Mouse (Mus musculus) kidney, adult 18-20 months (tissue): Measurements from ENCODE around the gene Cse1l.
A peak's percentile ranks its signal among the peaks of the same experiment; 100 is the strongest.

Source experiments
- DNase-seq: peaks from one replicate; pipeline ENCODE4 v3.0.0; 2021

Gene Cse1l

GRCm38 (mm10) chr2:166977490-166977889, 71.7 kb downstream of the Cse1l start:
- no peak for DNase-seq

- no peak for DNase-seq
These were observed 74.3 kb downstream of the Cse1l start for GRCm38 (mm10) chr2:166980161-166980560.

- DNase-seq, result no peak
These were observed 77.6 kb downstream of the Cse1l start for GRCm38 (mm10) chr2:166983351-166983894.

- DNase-seq, result no peak
These were observed 85.0 kb downstream of the Cse1l start for GRCm38 (mm10) chr2:166990861-166991260.

GRCm38 (mm10) chr2:166991945-166992344, 86.1 kb downstream of the Cse1l start:
- DNase-seq, result no peak

GRCm38 (mm10) chr2:166995021-166995795, 89.4 kb downstream of the Cse1l start:
- DNase-seq, result peak; percentile 34
